Mouse (Mus musculus) neural tube, embryonic 14.5 days (tissue): Measurements from ENCODE around the gene Slc25a18. TPM values are rescaled to one million over a fixed set of nuclear protein-coding genes. Genes with fewer than 3 reads are reported as not detected.

Source experiments
- ATAC-seq: fragments of 200-750 bp; cut with Nextera tagmentation; 2 replicates; pipeline ENCODE4 v1.8.0; 2017; ENCODE audit warnings: low read depth, mild to moderate bottlenecking, moderate TSS enrichment, moderate library complexity
- H3K27ac ChIP-seq: fragments of 300-500 bp; sonication (generic); 2 replicates; pipeline ENCODE4 v1.5.1; 2014; ENCODE audit warnings: low read depth, mild to moderate bottlenecking, control low read depth, low read length, moderate library complexity, mixed read lengths
- H3K27me3 ChIP-seq: fragments of 300-500 bp; sonication (generic); 2 replicates; pipeline ENCODE4 v1.6.1; 2014; ENCODE audit warnings: low read length; ENCODE audit not compliant: control insufficient read depth, insufficient read depth
- H3K36me3 ChIP-seq: fragments of 300-500 bp; sonication (generic); 2 replicates; pipeline ENCODE4 v1.6.1; 2014; ENCODE audit warnings: low read length, mixed read lengths; ENCODE audit not compliant: control insufficient read depth, insufficient read depth
- H3K4me1 ChIP-seq: fragments of 300-500 bp; sonication (generic); 2 replicates; pipeline ENCODE4 v1.6.1; 2014; ENCODE audit warnings: low read length; ENCODE audit not compliant: control insufficient read depth, insufficient read depth
- H3K4me2 ChIP-seq: fragments of 300-500 bp; sonication (generic); 2 replicates; pipeline ENCODE4 v1.6.1; 2014; ENCODE audit warnings: mild to moderate bottlenecking, low read depth, low read length, control low read depth
- H3K4me3 ChIP-seq: fragments of 300-500 bp; sonication (generic); 2 replicates; pipeline ENCODE4 v1.5.1; 2014; ENCODE audit warnings: low read depth, low read length, control low read depth, mixed read lengths
- H3K9ac ChIP-seq: fragments of 300-500 bp; sonication (generic); replicated peaks from 2 replicates; pipeline ENCODE4 v1.6.1; 2014; ENCODE audit warnings: low read depth, mild to moderate bottlenecking, control low read depth, low read length, mixed read lengths
- H3K9me3 ChIP-seq: fragments of 300-500 bp; sonication (generic); 2 replicates; pipeline ENCODE4 v1.6.1; 2016; ENCODE audit warnings: low read length; ENCODE audit not compliant: control insufficient read depth
- WGBS: fragments of 180-500 bp; shearing (Covaris S2); extraction: QIAGEN DNeasy Blood & Tissue Kit; methylation state at CpG from one replicate; pipeline ENCODE4 v1.1.7; 2014; 5-methylcytosine and 5-hydroxymethylcytosine counted together
- microRNA-seq: library from miRNA; unstranded; fragments of <30 nt; microRNA quantifications from one replicate; pipeline ENCODE4, GENCODE M21; 2016
- polyA plus RNA-seq: library from polyadenylated mRNA; unstranded; fragments of >200 nt; fragmentation: Nextera tagmentation; extraction: Ambion mirVana; gene quantifications from 2 replicates; pipeline ENCODE4 v1.2.1, GENCODE M21; 2014

Gene Slc25a18
- polyA plus RNA-seq, 1 experiment from 2014 or later = 29.1 TPM

GRCm38 (mm10) chr6:120840258-120840657 is 66.9 kb downstream of the Slc25a18 start:
- H3K4me3 ChIP-seq = no peak overlapping the region
- H3K4me2 ChIP-seq = no peak overlapping the region
- no peak overlapping the region for H3K9ac ChIP-seq
- 0 out of 2 replicates have a peak, but pooled peaks cover 4% of the 10 kb centered on the region for H3K4me1 ChIP-seq
- WGBS = 98% methylated on average over 7 of the region's 7 CpGs
- ATAC-seq = no peak
- H3K9me3 ChIP-seq = no peaks in the 10 kb centered on the region
- no peak overlapping the region for H3K27ac ChIP-seq
- H3K36me3 ChIP-seq = no peaks in the 10 kb centered on the region
- no peaks in the 10 kb centered on the region for H3K27me3 ChIP-seq

DNA sequence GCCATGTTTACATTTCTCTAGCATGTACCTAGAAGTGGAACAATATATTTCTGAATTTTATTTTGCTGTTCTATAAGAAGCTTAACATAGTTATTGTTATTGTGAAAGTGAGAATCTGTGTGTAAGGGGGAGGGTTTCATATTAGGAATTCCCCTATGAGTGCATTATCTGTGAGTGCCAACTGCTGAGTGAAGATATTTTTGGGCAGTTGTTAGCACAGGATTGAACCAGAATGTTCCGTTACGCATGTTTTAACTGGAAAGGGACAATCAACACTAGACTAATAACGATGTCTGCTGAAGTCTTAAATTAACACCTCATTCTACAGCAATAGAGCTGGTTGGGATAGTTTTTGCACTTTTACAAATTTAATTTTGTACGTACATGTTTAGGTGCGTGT is 68.4 kb downstream of the Slc25a18 start:
- Histone ChIP-seq H3K36me3 (no peaks in the 10 kb centered on the region), H3K4me3 (no peak overlapping the region), H3K27ac (no peak overlapping the region), H3K9ac (no peak overlapping the region), H3K27me3 (no peaks in the 10 kb centered on the region), H3K4me1 (0 out of 2 replicates have a peak, but pooled peaks cover 4% of the 10 kb centered on the region), H3K4me2 (no peak overlapping the region), H3K9me3 (no peaks in the 10 kb centered on the region)
- 95% methylated on average over 5 of the region's 5 CpGs for WGBS
- ATAC-seq = no peak

Small RNA genes lying within 50 kb of the gene (microRNA-seq; reads per million reads assigned to microRNA genes)
- gene Gm25193 = not detected

Other genes starting within 250 kb of the Slc25a18 start
- 11.8 and 14.2 TPM in 2 replicates for gene Hdhd5, start 242.3 kb upstream of the Slc25a18 start, polyA plus RNA-seq
- gene Cecr2, start 107.2 kb upstream of the Slc25a18 start, polyA plus RNA-seq = 3.1 and 4.4 TPM in 2 replicates
- gene Atp6v1e1, start 49.2 kb downstream of the Slc25a18 start, polyA plus RNA-seq = 316 and 335 TPM in 2 replicates
- gene Bcl2l13, start 62.6 kb downstream of the Slc25a18 start, polyA plus RNA-seq = 22.3 and 27.5 TPM in 2 replicates
- 38.1 and 39.6 TPM in 2 replicates for gene Bid, start 143.3 kb downstream of the Slc25a18 start, polyA plus RNA-seq